Mouse (Mus musculus) MEL (cell line): ENCODE measurements around the gene BC117090. TPM values are rescaled to one million over a fixed set of nuclear protein-coding genes. Genes with fewer than 3 reads are reported as not detected.

Source experiments
- DNase-seq: peaks from one replicate; pipeline ENCODE4 v3.0.0; 2011; ENCODE audit warnings: low read depth, low spot score
- H3K27ac ChIP-seq: 2 replicates; pipeline ENCODE4 v1.5.1; 2012; ENCODE audit warnings: low read depth, mild to moderate bottlenecking, control low read depth, low read length, moderate library complexity; ENCODE audit not compliant: control insufficient read depth
- H3K27me3 ChIP-seq, 2 experiments: fragments of 150-350 bp in 1 of 2; sonication (generic) in 1 of 2; 2 replicates each; pipeline ENCODE4 v1.6.1; 2012; ENCODE audit warnings: low read length in 2 of 2, mild to moderate bottlenecking in 2 of 2, improper control_type of control experiment in 1 of 2, moderate library complexity in 1 of 2; ENCODE audit not compliant: insufficient read depth in 2 of 2, control insufficient read depth in 1 of 2
- H3K36me3 ChIP-seq, 2 experiments: 2 replicates each; pipeline ENCODE4 v1.6.1; 2012 to 2014; ENCODE audit warnings: low read length in 2 of 2, improper control_type of control experiment in 1 of 2, inconsistent platforms in 1 of 2, mild to moderate bottlenecking in 1 of 2; ENCODE audit not compliant: insufficient read depth in 2 of 2, control insufficient read depth in 1 of 2
- H3K4me1 ChIP-seq, 2 experiments: fragments of 150-350 bp in 1 of 2; sonication (generic) in 1 of 2; 2 replicates each; pipeline ENCODE4 v1.6.1; 2012; ENCODE audit warnings: low read length in 2 of 2, improper control_type of control experiment in 1 of 2, mild to moderate bottlenecking in 1 of 2; ENCODE audit not compliant: insufficient read depth in 2 of 2, control insufficient read depth in 1 of 2
- H3K4me3 ChIP-seq, 2 experiments: fragments of 150-350 bp in 1 of 2; sonication (generic) in 1 of 2; 2 replicates each; pipeline ENCODE4 v1.5.1; 2012; ENCODE audit warnings: low read depth in 2 of 2, low read length in 2 of 2, mild to moderate bottlenecking in 2 of 2, moderate library complexity in 2 of 2, control low read depth in 1 of 2, improper control_type of control experiment in 1 of 2; ENCODE audit not compliant: control insufficient read depth in 1 of 2, insufficient read depth in 1 of 2
- H3K79me2 ChIP-seq: 2 replicates; pipeline ENCODE4 v1.6.1; 2012; ENCODE audit warnings: mild to moderate bottlenecking, low read length, moderate library complexity; ENCODE audit not compliant: control insufficient read depth, poor library complexity, insufficient read depth
- H3K9ac ChIP-seq: 2 replicates; pipeline ENCODE4 v1.6.1; 2012; ENCODE audit warnings: low read depth, mild to moderate bottlenecking, control low read depth, low read length, moderate library complexity; ENCODE audit not compliant: control insufficient read depth, poor library complexity, severe bottlenecking
- H3K9me3 ChIP-seq: fragments of 150-350 bp; sonication (generic); replicated peaks from 2 replicates; pipeline ENCODE4 v1.6.1; 2012; ENCODE audit warnings: mild to moderate bottlenecking, low read length, improper control_type of control experiment, moderate library complexity; ENCODE audit not compliant: insufficient read depth
- CHD1 ChIP-seq: IDR thresholded peaks from 2 replicates; pipeline ENCODE4 v1.6.1; 2012; ENCODE audit warnings: low read depth, mild to moderate bottlenecking, inconsistent platforms, low read length, improper control_type of control experiment
- CHD2 ChIP-seq: IDR thresholded peaks from 2 replicates; pipeline ENCODE4 v1.6.1; 2011; ENCODE audit warnings: low read length, improper control_type of control experiment
- E2F4 ChIP-seq: IDR thresholded peaks from 2 replicates; pipeline ENCODE4 v1.6.1; 2011; ENCODE audit warnings: low read depth, low read length, improper control_type of control experiment, borderline replicate concordance
- EP300 ChIP-seq, 2 experiments: IDR thresholded peaks; 2 replicates each; pipeline ENCODE4 v1.6.1; 2011; ENCODE audit warnings: improper control_type of control experiment in 2 of 2, low read length in 2 of 2, low read depth in 1 of 2, mild to moderate bottlenecking in 1 of 2
- ETS1 ChIP-seq: IDR thresholded peaks from 2 replicates; pipeline ENCODE4 v1.6.1; 2012; ENCODE audit warnings: low read depth, mild to moderate bottlenecking, inconsistent platforms, low read length, improper control_type of control experiment, moderate library complexity
- GABPA ChIP-seq: IDR thresholded peaks from 2 replicates; pipeline ENCODE4 v1.6.1; 2012; ENCODE audit warnings: low read depth, mild to moderate bottlenecking, inconsistent platforms, low read length, improper control_type of control experiment, moderate library complexity
- JUND ChIP-seq: IDR thresholded peaks from 2 replicates; pipeline ENCODE4 v1.6.1; 2011; ENCODE audit warnings: low read depth, mild to moderate bottlenecking, improper control_type of control experiment, low read length
- MAFK ChIP-seq: IDR thresholded peaks from 2 replicates; pipeline ENCODE4 v1.6.1; 2011; ENCODE audit warnings: low read depth, mild to moderate bottlenecking, low read length, improper control_type of control experiment, borderline replicate concordance
- MAX ChIP-seq: IDR thresholded peaks from 2 replicates; pipeline ENCODE4 v1.6.1; 2011; ENCODE audit warnings: low read length, improper control_type of control experiment
- MAZ ChIP-seq: IDR thresholded peaks from 2 replicates; pipeline ENCODE4 v1.6.1; 2012; ENCODE audit warnings: low read depth, mild to moderate bottlenecking, inconsistent platforms, low read length, improper control_type of control experiment
- MXI1 ChIP-seq: IDR thresholded peaks from 2 replicates; pipeline ENCODE4 v1.6.1; 2011; ENCODE audit warnings: mild to moderate bottlenecking, low read depth, low read length, improper control_type of control experiment
- MYB ChIP-seq: IDR thresholded peaks from 2 replicates; pipeline ENCODE4 v1.6.1; 2011; ENCODE audit warnings: mild to moderate bottlenecking, low read depth, low read length, improper control_type of control experiment
- MYC ChIP-seq: IDR thresholded peaks from 2 replicates; pipeline ENCODE4 v1.6.1; 2011; ENCODE audit warnings: low read depth, mild to moderate bottlenecking, low read length, improper control_type of control experiment, moderate library complexity
- NELFE ChIP-seq: IDR thresholded peaks from 2 replicates; pipeline ENCODE4 v1.6.1; 2011; ENCODE audit warnings: low read depth, low read length, improper control_type of control experiment
- NRF1 ChIP-seq: IDR thresholded peaks from 2 replicates; pipeline ENCODE4 v1.6.1; 2014; ENCODE audit warnings: low read depth, mild to moderate bottlenecking, inconsistent platforms, low read length, improper control_type of control experiment, moderate library complexity; ENCODE audit not compliant: poor library complexity, insufficient read depth, severe bottlenecking
- POLR2A ChIP-seq, 2 experiments: IDR thresholded peaks; 2 replicates each; pipeline ENCODE4 v1.6.1; 2011 to 2012; ENCODE audit warnings: low read length in 2 of 2, mild to moderate bottlenecking in 2 of 2, control low read depth in 1 of 2, improper control_type of control experiment in 1 of 2, low read depth in 1 of 2, moderate library complexity in 1 of 2; ENCODE audit not compliant: control insufficient read depth in 1 of 2, insufficient read depth in 1 of 2, poor library complexity in 1 of 2
- POLR2AphosphoS2 ChIP-seq: IDR thresholded peaks from 2 replicates; pipeline ENCODE4 v1.6.1; 2011; ENCODE audit warnings: low read length, improper control_type of control experiment
- POLR2AphosphoS5 ChIP-seq: IDR thresholded peaks from 2 replicates; pipeline ENCODE4 v1.6.1; 2012; ENCODE audit warnings: low read depth, borderline replicate concordance, mild to moderate bottlenecking, inconsistent platforms, low read length, moderate library complexity, mixed read lengths
- RAD21 ChIP-seq: IDR thresholded peaks from 2 replicates; pipeline ENCODE4 v1.6.1; 2011; ENCODE audit warnings: mild to moderate bottlenecking, low read depth, low read length, improper control_type of control experiment
- RCOR1 ChIP-seq: IDR thresholded peaks from 2 replicates; pipeline ENCODE4 v1.6.1; 2012; ENCODE audit warnings: low read depth, mild to moderate bottlenecking, inconsistent platforms, low read length, improper control_type of control experiment
- SIN3A ChIP-seq: IDR thresholded peaks from 2 replicates; pipeline ENCODE4 v1.6.1; 2012; ENCODE audit warnings: low read length, improper control_type of control experiment, inconsistent platforms
- SMC3 ChIP-seq: IDR thresholded peaks from 2 replicates; pipeline ENCODE4 v1.6.1; 2011; ENCODE audit warnings: low read depth, low read length, improper control_type of control experiment
- TAL1 ChIP-seq: IDR thresholded peaks from 2 replicates; pipeline ENCODE4 v1.6.1; 2012; ENCODE audit warnings: mild to moderate bottlenecking, inconsistent platforms, low read length, moderate library complexity, mixed read lengths
- TCF12 ChIP-seq: IDR thresholded peaks from 2 replicates; pipeline ENCODE4 v1.6.1; 2014; ENCODE audit warnings: low read depth, mild to moderate bottlenecking, inconsistent platforms, low read length, improper control_type of control experiment, moderate library complexity
- UBTF ChIP-seq: IDR thresholded peaks from 2 replicates; pipeline ENCODE4 v1.6.1; 2012; ENCODE audit warnings: low read depth, mild to moderate bottlenecking, inconsistent platforms, low read length, improper control_type of control experiment, moderate library complexity, borderline replicate concordance; ENCODE audit not compliant: insufficient read depth
- USF1 ChIP-seq: IDR thresholded peaks from 2 replicates; pipeline ENCODE4 v1.6.1; 2014; ENCODE audit warnings: low read depth, mild to moderate bottlenecking, inconsistent platforms, low read length, improper control_type of control experiment, moderate library complexity
- USF2 ChIP-seq, 2 experiments: IDR thresholded peaks; 2 replicates each; pipeline ENCODE4 v1.6.1; 2011 to 2012; ENCODE audit warnings: improper control_type of control experiment in 2 of 2, low read length in 2 of 2, borderline replicate concordance in 1 of 2, inconsistent platforms in 1 of 2, low read depth in 1 of 2, mild to moderate bottlenecking in 1 of 2; ENCODE audit not compliant: insufficient read depth in 1 of 2
- ZC3H11A ChIP-seq: IDR thresholded peaks from 2 replicates; pipeline ENCODE4 v1.6.1; 2012; ENCODE audit warnings: low read depth, mild to moderate bottlenecking, inconsistent platforms, low read length, improper control_type of control experiment
- ZKSCAN1 ChIP-seq: IDR thresholded peaks from 2 replicates; pipeline ENCODE4 v1.6.1; 2012; ENCODE audit warnings: low read depth, mild to moderate bottlenecking, inconsistent platforms, low read length, improper control_type of control experiment, moderate library complexity
- ZMIZ1 ChIP-seq: IDR thresholded peaks from 2 replicates; pipeline ENCODE4 v1.6.1; 2012; ENCODE audit warnings: low read depth, mild to moderate bottlenecking, inconsistent platforms, low read length, improper control_type of control experiment, moderate library complexity
- ZNF384 ChIP-seq: IDR thresholded peaks from 2 replicates; pipeline ENCODE4 v1.6.1; 2012; ENCODE audit warnings: low read depth, mild to moderate bottlenecking, inconsistent platforms, low read length, improper control_type of control experiment
- polyA plus RNA-seq, 2 experiments: library from polyadenylated mRNA; stranded (reverse) in 1 of 2; unstranded in 1 of 2; fragments of >175 nt in 1 of 2; fragments of >200 nt in 1 of 2; gene quantifications; 2 replicates each; pipeline versions ENCODE4 v1.2.1 to v1.2.4; 2012; ENCODE audit warnings: low replicate concordance in 2 of 2, low read depth in 1 of 2; ENCODE audit not compliant: insufficient read length in 2 of 2, insufficient read depth in 1 of 2, missing spikeins in 1 of 2
- total RNA-seq: library from RNA; depleted of rRNA; stranded (reverse); fragments of 300-350 nt; gene quantifications from 2 replicates; pipeline ENCODE4 v1.2.3, GENCODE M21; 2012

The BC117090 gene
- total and polyA plus RNA-seq, 3 experiments = not detected

- peaks cover 0 to 1% of the 10 kb centered on the region in 2 experiments; a peak in 1 of 4 replicates for H3K27me3 ChIP-seq
- H3K79me2 ChIP-seq = no peaks in the 10 kb centered on the region
- no peaks in the 10 kb centered on the region for H3K36me3 ChIP-seq
- H3K9me3 ChIP-seq = no peaks in the 10 kb centered on the region
- no peak overlapping the region for H3K4me3 ChIP-seq
- no peaks in the 10 kb centered on the region for H3K4me1 ChIP-seq
- H3K27ac ChIP-seq = no peak overlapping the region
- DNase-seq = no peak
- no peak for TF ChIP-seq POLR2A (IDR thresholded peaks at IDR 0.05; ENCODE audit: control insufficient read depth in 1 of 2, insufficient read depth in 1 of 2, low read depth in 1 of 2, low read length in 2 of 2, poor library complexity in 1 of 2)
- TF ChIP-seq USF1 = no peak
- no peak for TF ChIP-seq MAX
- no peak for TF ChIP-seq JUND
- TF ChIP-seq TCF12 = no peak
- no peak for TF ChIP-seq UBTF
- no peak for TF ChIP-seq NRF1
- TF ChIP-seq ZNF384 = no peak
- no peak for TF ChIP-seq MAFK
- TF ChIP-seq RCOR1 = no peak
- TF ChIP-seq MXI1 = no peak
- no peak for TF ChIP-seq RAD21
- TF ChIP-seq MYB = no peak
- no peak for TF ChIP-seq ETS1
- no peak for TF ChIP-seq SIN3A
- no peak for TF ChIP-seq TAL1
- no peak for TF ChIP-seq POLR2AphosphoS2
- TF ChIP-seq MAZ = no peak
- no peak for TF ChIP-seq E2F4
- TF ChIP-seq CHD1 = no peak
- no peak overlapping the region for H3K9ac ChIP-seq
Observed at GRCm38 (mm10) chr16:36307631-36308030, 26.5 kb downstream of the BC117090 start.

DNA sequence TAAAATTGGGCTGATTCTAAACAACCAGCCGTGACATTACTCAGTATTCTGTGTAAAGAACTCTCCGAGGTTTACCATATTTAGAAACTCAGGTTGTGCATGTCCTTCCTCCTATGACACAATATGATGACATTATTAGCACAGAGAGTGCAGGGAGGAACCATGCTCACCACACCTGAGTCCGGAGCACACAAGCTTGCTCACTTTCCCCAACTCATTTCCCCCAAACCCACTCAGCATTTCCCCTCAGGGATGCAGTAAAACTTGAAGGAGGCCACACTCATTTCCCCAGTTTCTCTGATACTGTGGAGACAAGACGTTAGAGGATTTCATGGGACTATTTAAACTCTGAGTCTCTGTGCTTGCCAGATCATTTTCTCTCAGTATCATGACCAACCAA, 45.0 kb downstream of the BC117090 start:
- Histone ChIP-seq H3K9ac (no peak overlapping the region), H3K4me3 (no peak overlapping the region), H3K9me3 (no peaks in the 10 kb centered on the region), H3K27me3 (no peaks in the 10 kb centered on the region), H3K27ac (no peak overlapping the region), H3K4me1 (no peaks in the 10 kb centered on the region), H3K36me3 (no peaks in the 10 kb centered on the region), H3K79me2 (no peaks in the 10 kb centered on the region)
- TF ChIP-seq ZC3H11A (no peak), ZKSCAN1 (no peak), GABPA (no peak), ETS1 (no peak), CHD1 (no peak), UBTF (no peak), JUND (no peak), ZMIZ1 (no peak), CHD2 (no peak), POLR2AphosphoS5 (no peak), EP300 (IDR thresholded peaks at IDR 0.05; ENCODE audit: low read depth in 1 of 2, low read length in 2 of 2) (no peak), NELFE (no peak), TCF12 (no peak), USF2 (IDR thresholded peaks at IDR 0.05; ENCODE audit: borderline replicate concordance in 1 of 2, insufficient read depth in 1 of 2, low read depth in 1 of 2, low read length in 2 of 2) (no peak), SMC3 (no peak), POLR2A (IDR thresholded peaks at IDR 0.05; ENCODE audit: control insufficient read depth in 1 of 2, insufficient read depth in 1 of 2, low read depth in 1 of 2, low read length in 2 of 2, poor library complexity in 1 of 2) (no peak), MXI1 (no peak), MYC (no peak), MYB (no peak), RCOR1 (no peak)
- no peak for DNase-seq
